16 mouse cellular contexts compared by ENCODE assay signal in the genomic region with DNA sequence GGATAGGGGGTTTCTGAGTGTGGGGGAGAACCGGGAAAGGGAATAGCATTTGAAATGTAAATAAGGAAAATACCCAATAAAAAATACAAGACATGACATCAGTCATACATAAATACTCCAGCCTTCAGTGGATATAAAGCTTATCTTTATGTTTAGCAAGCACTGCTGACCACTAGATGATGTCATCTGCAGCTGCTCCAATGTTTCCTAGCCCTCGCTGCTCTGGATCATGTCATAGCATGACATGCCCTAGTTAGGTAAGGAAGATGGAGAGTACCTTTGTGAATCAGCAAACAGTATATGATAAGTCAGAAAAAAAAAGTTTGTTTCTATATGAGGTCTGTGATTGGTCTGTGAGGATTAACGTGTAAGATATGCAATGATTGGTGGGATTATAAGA.
"Had no signal": no experiment of that assay in that cellular context is flagged by ENCODE, and none has a peak within 500 bp of the region (broad histone marks: within the 10 kb centered on the region; RNA-seq: fewer than 3 reads in every experiment).

No protein-coding gene starts in this region.

- DNase-seq: retina, postnatal 1 day; right cerebral cortex, adult 18-20 months; right cerebral cortex, postnatal 14 days; right cerebral cortex, postnatal 25 days; right cerebral cortex, postnatal 4 days; spleen, adult 18-20 months; thymus, adult 18-20 months; thymus, adult 2 months; thymus, postnatal 14 days; thymus, postnatal 25 days; thymus, postnatal 36 days; thymus, postnatal 4 days had no signal

- H3K27ac ChIP-seq: neural tube, embryonic 13.5 days; neural tube, embryonic 15.5 days; stomach, embryonic 15.5 days; stomach, postnatal 0 days had no signal

- H3K36me3 ChIP-seq: neural tube, embryonic 13.5 days; neural tube, embryonic 15.5 days; stomach, embryonic 15.5 days had no signal

- H3K9me3 ChIP-seq: neural tube, embryonic 13.5 days; neural tube, embryonic 15.5 days; stomach, embryonic 15.5 days had no signal

- H3K4me2 ChIP-seq: neural tube, embryonic 13.5 days; neural tube, embryonic 15.5 days; stomach, embryonic 15.5 days had no signal

- H3K9ac ChIP-seq: neural tube, embryonic 13.5 days; neural tube, embryonic 15.5 days; stomach, embryonic 15.5 days had no signal

- H3K4me1 ChIP-seq: neural tube, embryonic 13.5 days; neural tube, embryonic 15.5 days; stomach, embryonic 15.5 days had no signal

- H3K27me3 ChIP-seq: neural tube, embryonic 13.5 days; neural tube, embryonic 15.5 days; stomach, embryonic 15.5 days had no signal

- H3K4me3 ChIP-seq: neural tube, embryonic 13.5 days; neural tube, embryonic 15.5 days; stomach, embryonic 15.5 days had no signal
